Mouse (Mus musculus): ENCODE measurements around the gene Carns1. TPM values are rescaled to one million over a fixed set of nuclear protein-coding genes. Genes with fewer than 3 reads are reported as not detected.
"Not testable (repeated sequence)": the region's sequence is repeated elsewhere in the genome, so short reads cannot be mapped to it uniquely, and the experiment has no call there.

Carns1 gene
- total and polyA plus RNA-seq, 3 experiments: 0.63 to 0.81 TPM; not detected in 1

- TF ChIP-seq NRF1 (IDR thresholded peaks at IDR 0.05; ENCODE audit: insufficient read depth, low read depth, low read length, poor library complexity, severe bottlenecking): peak; percentile 44; the same call in 1 of the 2 replicates
- peak in 1 of 2 experiments; percentile 21; a peak in 1 of 4 replicates for TF ChIP-seq EP300 (IDR thresholded peaks at IDR 0.05; ENCODE audit: low read depth in 1 of 2, low read length in 2 of 2)
- TF ChIP-seq CTCF (IDR thresholded peaks at IDR 0.05 in 2 of 3, conservative IDR thresholded peaks at IDR 0.05 in 1 of 3; ENCODE audit: control insufficient read depth in 1 of 3, insufficient read depth in 1 of 3, low read depth in 2 of 3, low read length in 3 of 3, poor library complexity in 1 of 3, severe bottlenecking in 1 of 3): peak in 2 of 3 experiments; percentile 81 to 88; a peak in 5 of 6 replicates
- TF ChIP-seq E2F4 (IDR thresholded peaks at IDR 0.05; ENCODE audit: borderline replicate concordance, low read depth, low read length): no peak
- peak; percentile 92 for TF ChIP-seq USF1 (IDR thresholded peaks at IDR 0.05; ENCODE audit: low read depth, low read length)
- 0 out of 2 replicates have a peak, but pooled peaks have one; percentile 38 for TF ChIP-seq CHD1 (IDR thresholded peaks at IDR 0.05; ENCODE audit: low read depth, low read length)
- TF ChIP-seq ZKSCAN1 (IDR thresholded peaks at IDR 0.05; ENCODE audit: low read depth, low read length): no peak
- TF ChIP-seq GABPA (IDR thresholded peaks at IDR 0.05; ENCODE audit: low read depth, low read length): no peak
- peak; percentile 63 for TF ChIP-seq ELF1 (IDR thresholded peaks at IDR 0.05; ENCODE audit: low read depth, low read length)
- TF ChIP-seq UBTF (IDR thresholded peaks at IDR 0.05; ENCODE audit: borderline replicate concordance, insufficient read depth, low read depth, low read length): no peak
- peak; percentile 43; the same call in 1 of the 2 replicates for TF ChIP-seq MAX (IDR thresholded peaks at IDR 0.05; ENCODE audit: low read length)
- peak; percentile 93 for TF ChIP-seq CHD2 (IDR thresholded peaks at IDR 0.05; ENCODE audit: low read length)
- TF ChIP-seq SMC3 (IDR thresholded peaks at IDR 0.05; ENCODE audit: low read depth, low read length): peak; percentile 41
- peak; percentile 55 for TF ChIP-seq TCF12 (IDR thresholded peaks at IDR 0.05; ENCODE audit: low read depth, low read length)
These were observed 49.3 kb downstream of the Carns1 start, which contains the start of gene Aip (continued) for GRCm38 (mm10) chr19:4125741-4126696.

GRCm38 (mm10) chr19:4125268-4125667 is 50.0 kb downstream of the Carns1 start:
- DNase-seq (ENCODE audit: low read depth, low spot score): peak; percentile 55
- peak overlapping the region; percentile 39 to 65 for H3K4me3 ChIP-seq (ENCODE audit: control insufficient read depth in 1 of 2, insufficient read depth in 1 of 2, low read depth in 2 of 2, low read length in 2 of 2)
- H3K36me3 ChIP-seq (ENCODE audit: control insufficient read depth in 1 of 2, insufficient read depth in 2 of 2, low read length in 2 of 2): peaks cover 0 to 33% of the 10 kb centered on the region in 2 experiments; a peak in 2 of 4 replicates
- peak overlapping the region; percentile 68 for H3K9ac ChIP-seq (ENCODE audit: control insufficient read depth, low read depth, low read length, poor library complexity, severe bottlenecking)
- not testable (repeated sequence) for H3K27me3 ChIP-seq (ENCODE audit: control insufficient read depth in 1 of 2, insufficient read depth in 2 of 2, low read length in 2 of 2); H3K79me2 ChIP-seq (ENCODE audit: control insufficient read depth, insufficient read depth, low read length, poor library complexity); H3K9me3 ChIP-seq (replicated peaks; ENCODE audit: insufficient read depth, low read length)
- H3K4me1 ChIP-seq (ENCODE audit: control insufficient read depth in 1 of 2, insufficient read depth in 2 of 2, low read length in 2 of 2): peaks cover 19 to 24% of the 10 kb centered on the region in 2 experiments
- H3K27ac ChIP-seq (ENCODE audit: control insufficient read depth, low read depth, low read length): peak overlapping the region; percentile 63
- TF ChIP-seq MYC (IDR thresholded peaks at IDR 0.05; ENCODE audit: low read depth, low read length): 0 out of 2 replicates have a peak, but pooled peaks have one; percentile 10

Measured in MEL (cell line).